Mouse (Mus musculus) left cerebral cortex, postnatal 14 days (tissue): ENCODE measurements at regions not wholly inside any gene's neighbourhood (a gene's known extent, or its start where the extent isn't known, plus 50 kb on each side); places are given as distances from the start of the nearest gene placed in this dataset.
"Not testable (repeated sequence)": the region's sequence is repeated elsewhere in the genome, so short reads cannot be mapped to it uniquely, and the experiment has no call there.

Source experiments
- DNase-seq, 2 experiments: peaks; one replicate each; pipeline ENCODE4 v3.0.0; 2021 to 2022; ENCODE audit warnings: low spot score in 2 of 2, mixed read lengths in 1 of 2
- intact Hi-C: fragments of 180-260 bp; cut with DNase I; formaldehyde crosslinking; loops from one replicate; pipeline ENCODE4 v1.15.1; 2025

- peak; percentile 10 for DNase-seq
- intact Hi-C loops, result not testable (repeated sequence)
Observed at GRCm38 (mm10) chr12:19387706-19388105, 566.6 kb upstream of the Gm21863 start.
